Mouse (Mus musculus) bone marrow, adult 2 months (tissue): Measurements from ENCODE around the gene Clip2. TPM values are rescaled to one million over a fixed set of nuclear protein-coding genes. Genes with fewer than 3 reads are reported as not detected.

Experiments used
- H3K27ac ChIP-seq: fragments of 200-500 bp; 2 replicates; pipeline ENCODE4 v1.5.1; 2012; ENCODE audit warnings: low read depth, mild to moderate bottlenecking, control low read depth, inconsistent platforms, low read length; ENCODE audit not compliant: control insufficient read depth, poor library complexity, insufficient read depth
- H3K4me1 ChIP-seq: fragments of 200-500 bp; 2 replicates; pipeline ENCODE4 v1.6.1; 2011; ENCODE audit warnings: low read length; ENCODE audit not compliant: control insufficient read depth, insufficient read depth
- H3K4me3 ChIP-seq: fragments of 200-500 bp; replicated peaks from 2 replicates; pipeline ENCODE3; 2011; ENCODE audit warnings: mild to moderate bottlenecking, low read depth, low read length, control low read depth; ENCODE audit not compliant: control insufficient read depth
- CTCF ChIP-seq: fragments of 200-500 bp; IDR thresholded peaks from 2 replicates; pipeline ENCODE4 v1.5.1; 2011; ENCODE audit warnings: low read length, control low read depth; ENCODE audit not compliant: control insufficient read depth, insufficient read depth
- POLR2A ChIP-seq: fragments of 200-500 bp; IDR thresholded peaks from 2 replicates; pipeline ENCODE4 v1.6.1; 2011; ENCODE audit warnings: low read depth, mild to moderate bottlenecking, control low read depth, low read length, borderline replicate concordance; ENCODE audit not compliant: control insufficient read depth
- WGBS: fragments of 180-500 bp; shearing (Covaris S2); methylation state at CpG from one replicate; pipeline ENCODE4 v1.1.7; 2018; 5-methylcytosine and 5-hydroxymethylcytosine counted together
- polyA plus RNA-seq: library from polyadenylated mRNA; stranded (reverse); fragments of >200 nt; gene quantifications from 2 replicates; pipeline ENCODE4 v1.2.4, GENCODE M21; 2011; ENCODE audit warnings: low replicate concordance; ENCODE audit not compliant: missing spikeins, insufficient read depth, insufficient read length

Gene Clip2
- polyA plus RNA-seq, 1 experiment = 5.6 TPM

DNA sequence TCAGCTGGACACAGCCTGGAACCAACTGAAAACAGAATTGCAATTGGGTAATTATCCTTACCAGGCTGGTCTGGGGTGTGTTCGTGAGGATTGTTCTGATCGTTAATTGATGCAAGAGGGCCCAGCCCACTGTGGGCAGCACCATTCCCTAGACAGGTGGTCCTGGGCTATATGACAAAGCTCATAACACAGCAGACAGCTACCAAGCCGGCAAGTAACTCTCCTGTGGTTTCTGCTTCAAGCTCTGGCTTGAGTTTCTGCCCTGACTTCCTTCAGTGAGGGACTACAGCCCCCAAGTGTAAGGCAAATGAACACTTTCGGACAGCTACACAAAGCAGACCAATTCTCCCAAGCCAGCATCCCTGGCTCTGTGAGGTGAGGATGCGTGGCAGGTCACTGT lies 55.2 kb downstream of the Clip2 start:
- no peak for TF ChIP-seq POLR2A
- no peak for TF ChIP-seq CTCF
- Histone ChIP-seq H3K4me3 (no peak overlapping the region), H3K4me1 (no peaks in the 10 kb centered on the region), H3K27ac (no peak overlapping the region)
- WGBS = 78% methylated on average over 5 of the region's 5 CpGs

DNA sequence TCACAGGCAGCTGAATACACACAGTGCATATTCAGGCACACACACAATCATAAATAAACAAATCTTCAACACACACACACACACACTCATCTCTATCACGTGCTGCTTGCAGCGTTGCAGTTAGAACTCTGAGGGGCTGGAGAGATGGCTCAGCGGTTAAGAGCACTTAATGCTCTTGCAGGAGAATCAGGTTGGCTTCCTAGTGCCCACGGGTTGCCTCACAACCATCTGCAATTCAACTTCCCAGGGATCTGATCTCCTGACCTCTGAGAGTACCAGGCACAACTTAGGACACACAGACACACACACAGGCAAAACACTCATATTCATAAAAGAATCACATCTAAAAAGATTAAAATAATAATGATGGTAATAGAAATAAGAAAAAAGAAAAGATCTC lies 56.4 kb downstream of the Clip2 start:
- Histone ChIP-seq H3K4me3 (no peak overlapping the region), H3K27ac (no peak overlapping the region), H3K4me1 (no peaks in the 10 kb centered on the region)
- 78% methylated on average over 4 of the region's 4 CpGs for WGBS
- TF ChIP-seq CTCF = no peak
- TF ChIP-seq POLR2A = no peak

DNA sequence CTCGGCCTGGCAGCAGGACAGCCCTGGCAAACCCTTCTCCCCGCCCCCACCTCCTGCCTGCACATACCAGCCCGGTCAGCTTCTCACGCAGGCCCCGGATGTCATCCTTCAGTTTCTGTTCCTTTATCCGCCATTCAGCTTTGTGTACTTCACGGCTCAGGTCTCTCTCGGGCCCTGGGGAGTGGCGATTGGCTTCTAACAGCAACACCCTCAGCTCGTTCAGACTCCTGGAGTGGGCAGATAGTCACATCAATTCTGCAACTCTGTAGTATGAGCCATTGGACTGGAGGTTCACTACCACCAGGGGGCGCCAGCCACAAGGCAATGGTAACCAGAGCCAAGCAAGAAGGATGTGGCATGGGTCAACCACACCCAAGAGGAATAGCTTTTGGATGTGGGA lies 58.1 kb downstream of the Clip2 start:
- no peak overlapping the region for H3K27ac ChIP-seq
- TF ChIP-seq CTCF (peak; percentile 98), POLR2A (no peak)
- 41% methylated on average over 11 of the region's 11 CpGs for whole genome bisulfite sequencing
- H3K4me3 ChIP-seq = no peak overlapping the region
- H3K4me1 ChIP-seq = no peaks in the 10 kb centered on the region

GRCm38 (mm10) chr5:134492956-134493355 lies 59.3 kb downstream of the Clip2 start:
- TF ChIP-seq CTCF (no peak), POLR2A (no peak)
- Histone ChIP-seq H3K27ac (no peak overlapping the region), H3K4me1 (no peaks in the 10 kb centered on the region), H3K4me3 (no peak overlapping the region)
- 93% methylated on average over 4 of the region's 4 CpGs for WGBS

GRCm38 (mm10) chr5:134491712-134492417 lies 60.4 kb downstream of the Clip2 start:
- TF ChIP-seq CTCF (peak; percentile 92), POLR2A (no peak)
- no peaks in the 10 kb centered on the region for H3K4me1 ChIP-seq
- H3K27ac ChIP-seq = no peak overlapping the region
- 27% methylated on average over 18 of the region's 18 CpGs for WGBS
- H3K4me3 ChIP-seq = no peak overlapping the region

- TF ChIP-seq POLR2A (no peak), CTCF (no peak)
- no peaks in the 10 kb centered on the region for H3K4me1 ChIP-seq
- H3K27ac ChIP-seq = no peak overlapping the region
- H3K4me3 ChIP-seq = no peak overlapping the region
- WGBS = 76% methylated on average over 2 of the region's 2 CpGs
These were observed 61.0 kb downstream of the Clip2 start for GRCm38 (mm10) chr5:134491206-134491605.

DNA sequence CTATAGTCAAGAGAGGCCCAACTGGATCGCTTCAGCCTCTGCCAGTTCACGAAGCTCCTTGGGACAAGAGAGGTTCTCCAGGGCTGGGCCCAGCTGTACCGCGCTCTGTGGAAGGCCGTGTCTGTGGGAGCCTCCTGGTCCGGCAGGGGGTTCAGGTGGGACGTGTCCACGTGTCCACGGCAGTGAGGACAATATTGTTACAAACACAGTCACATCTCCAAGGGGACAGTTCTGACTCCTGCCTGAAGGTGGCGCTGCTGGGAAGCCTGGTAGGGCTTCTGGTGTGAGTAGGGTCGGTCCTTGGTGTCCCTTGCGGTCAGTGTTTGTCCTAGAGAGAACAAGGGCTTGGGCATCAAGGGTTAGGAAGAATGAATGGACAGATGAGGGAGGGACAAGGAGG lies 61.8 kb downstream of the Clip2 start:
- WGBS = 86% methylated on average over 12 of the region's 12 CpGs
- TF ChIP-seq POLR2A (no peak), CTCF (peak; percentile 66; the same call in 1 of the 2 replicates)
- Histone ChIP-seq H3K4me1 (no peaks in the 10 kb centered on the region), H3K4me3 (no peak overlapping the region), H3K27ac (no peak overlapping the region)

- no peak overlapping the region for H3K4me3 ChIP-seq
- WGBS = 10% methylated on average over 9 of the region's 9 CpGs
These were observed 62.7 kb downstream of the Clip2 start for GRCm38 (mm10) chr5:134489583-134489982.

GRCm38 (mm10) chr5:134488596-134488995 lies 63.6 kb downstream of the Clip2 start:
- TF ChIP-seq CTCF = no peak
- no peak for TF ChIP-seq POLR2A
- no peak overlapping the region for H3K27ac ChIP-seq
- no peaks in the 10 kb centered on the region for H3K4me1 ChIP-seq
- WGBS = 90% methylated on average over 4 of the region's 4 CpGs
- no peak overlapping the region for H3K4me3 ChIP-seq

More at GRCm38 (mm10) chr5:134489583-134489982, 62.7 kb downstream of the Clip2 start:
- TF ChIP-seq CTCF (peak; percentile 62; the same call in 1 of the 2 replicates), POLR2A (no peak)
- H3K4me1 ChIP-seq = no peaks in the 10 kb centered on the region
- no peak overlapping the region for H3K27ac ChIP-seq
